Mouse (Mus musculus) neural tube, embryonic 10.5 days (tissue): ENCODE measurements at regions not wholly inside any gene's neighbourhood (a gene's known extent, or its start where the extent isn't known, plus 50 kb on each side); places are given as distances from the start of the nearest gene placed in this dataset.
A peak's percentile ranks its signal among the peaks of the same experiment; 100 is the strongest.

Source experiments
- DNase-seq: peaks from one replicate; pipeline ENCODE4 v3.0.0-alpha.2; 2017; ENCODE audit warnings: low spot score; ENCODE audit errors: extremely low spot score

DNA sequence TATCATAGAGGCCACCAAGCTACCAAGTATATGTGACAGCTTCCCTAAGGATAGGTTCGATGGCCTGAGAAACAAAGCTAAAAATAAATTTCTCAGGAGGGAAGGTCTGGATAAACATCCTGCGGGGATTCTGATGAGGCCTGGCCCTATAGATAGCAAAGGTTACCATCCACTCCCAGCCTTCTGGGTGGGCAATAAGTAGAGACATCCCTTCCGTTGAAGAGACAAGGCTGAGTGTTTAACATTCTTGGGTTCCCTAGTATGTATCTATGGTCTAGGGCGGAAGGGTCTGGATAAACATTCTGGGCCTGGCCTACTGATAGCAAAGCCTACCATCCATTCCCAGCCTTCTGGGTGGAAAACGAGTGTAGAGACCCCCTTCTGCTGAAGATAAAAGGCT, 180.5 kb upstream of the Dlk1 start:
- DNase-seq, result no peak

DNA sequence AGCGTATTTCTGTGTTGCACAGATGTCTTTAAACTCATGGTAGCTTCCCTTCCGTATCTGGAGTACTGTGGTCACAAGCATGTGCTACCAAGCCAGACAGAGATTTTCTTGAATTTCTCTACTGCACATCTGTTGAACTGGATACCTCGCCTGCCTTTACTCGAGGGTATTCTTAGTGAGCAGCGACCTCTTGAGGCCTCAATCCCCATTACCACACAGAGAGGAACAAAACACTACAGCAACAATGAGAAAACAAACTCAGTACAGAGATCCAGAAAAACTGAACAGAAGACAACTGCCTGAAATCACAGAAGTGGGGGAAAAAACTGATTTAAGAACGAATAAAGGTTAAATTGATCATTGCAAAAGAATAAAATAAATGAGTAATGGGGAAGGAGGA, 137.8 kb upstream of the Dlk1 start:
- peak; percentile 33 for DNase-seq

- DNase-seq, result no peak
Measured at GRCm38 (mm10) chr12:109325986-109326385, 126.6 kb upstream of the Dlk1 start.

DNA sequence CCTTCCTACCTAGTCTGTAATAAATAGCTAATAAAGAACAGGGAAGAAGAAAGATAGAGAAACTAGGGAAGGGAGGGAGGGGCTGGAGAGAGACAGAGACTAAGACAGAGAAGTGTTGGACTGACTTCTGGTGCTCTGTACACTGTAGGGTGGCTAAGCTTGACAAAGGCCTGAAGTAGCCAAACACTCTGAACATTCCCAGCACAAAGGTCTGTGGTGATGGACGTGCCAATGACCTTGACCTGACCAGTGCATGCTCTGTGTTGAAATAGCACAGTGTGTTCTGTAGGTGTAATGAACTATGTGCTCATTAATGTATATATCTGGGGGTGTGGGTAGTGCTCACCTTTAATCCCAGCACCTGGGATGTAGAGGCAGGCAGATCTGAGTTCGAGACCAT, 81.3 kb upstream of the Dlk1 start:
- DNase-seq, result no peak

DNA sequence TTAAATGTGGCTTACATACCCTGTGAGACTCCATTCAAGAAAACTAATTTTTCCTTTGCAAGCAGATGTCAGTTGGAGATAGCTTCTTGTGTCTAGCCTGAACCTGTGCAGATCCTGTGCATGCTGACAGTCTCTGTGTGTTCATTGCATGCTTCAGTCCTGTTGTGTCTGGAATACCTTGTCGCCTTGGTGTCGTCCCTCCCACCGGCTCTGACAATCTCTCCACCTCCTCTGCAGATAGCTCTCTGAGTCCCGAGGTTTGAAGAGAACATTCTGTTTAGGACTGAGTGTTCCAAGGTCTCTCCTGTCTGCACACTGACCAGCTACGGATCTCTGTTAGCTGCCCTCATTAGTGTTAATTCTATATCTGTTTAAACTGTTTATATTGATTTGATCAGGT, 66.8 kb upstream of the Dlk1 start:
- no peak for DNase-seq

GRCm38 (mm10) chr12:109388791-109389190, 63.8 kb upstream of the Dlk1 start:
- peak; percentile 25 for DNase-seq

GRCm38 (mm10) chr12:109390388-109390920, 62.2 kb upstream of the Dlk1 start:
- no peak for DNase-seq

DNA sequence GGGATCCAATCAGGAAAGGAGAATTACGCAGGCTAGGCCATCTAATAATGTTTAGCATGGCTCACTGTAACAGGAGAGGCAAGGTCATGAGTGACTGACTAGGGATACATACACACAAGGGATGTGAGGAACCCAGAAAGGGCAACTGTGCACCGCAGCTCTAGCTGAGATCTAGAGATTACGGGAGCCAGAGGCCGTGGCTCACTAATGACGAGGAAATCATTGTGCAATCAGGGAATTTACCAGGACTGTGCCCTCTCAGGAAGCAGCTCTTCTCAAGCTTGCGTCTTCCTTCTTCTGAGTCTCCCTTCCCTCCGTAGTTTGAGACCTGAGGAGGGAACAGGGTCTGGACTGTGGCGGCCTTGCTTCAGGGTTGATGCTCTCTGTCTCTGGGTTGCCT, 61.6 kb upstream of the Dlk1 start:
- DNase-seq, result no peak

- no peak for DNase-seq
Measured at GRCm38 (mm10) chr12:109393326-109393725, 59.3 kb upstream of the Dlk1 start.

- peak; percentile 89 for DNase-seq
Measured at GRCm38 (mm10) chr12:109393795-109394194, 58.8 kb upstream of the Dlk1 start.

- no peak for DNase-seq
Measured at GRCm38 (mm10) chr12:109394396-109394795, 58.2 kb upstream of the Dlk1 start.

DNA sequence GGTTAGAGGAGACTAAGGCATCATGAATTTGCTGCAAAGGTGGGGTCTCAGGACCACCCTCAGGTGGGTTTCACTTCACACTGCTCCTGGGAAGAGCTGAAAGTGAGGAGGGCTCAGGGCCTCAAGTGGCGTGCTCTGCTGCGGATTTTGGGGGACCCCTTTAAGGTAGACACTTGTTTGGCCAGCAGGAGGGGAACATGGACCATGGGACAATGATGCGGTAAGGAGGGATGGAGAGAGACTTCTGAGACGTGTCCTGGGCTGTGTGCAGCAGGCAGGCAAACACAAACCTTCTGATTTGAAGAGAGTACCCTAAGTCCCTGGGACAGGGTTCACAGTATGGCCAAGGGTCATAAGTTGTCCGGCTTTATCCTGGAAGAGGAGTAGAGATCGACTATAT, 56.0 kb upstream of the Dlk1 start:
- no peak for DNase-seq

- DNase-seq, result peak; percentile 46
Measured at GRCm38 (mm10) chr12:109397175-109398058, 55.2 kb upstream of the Dlk1 start.

DNA sequence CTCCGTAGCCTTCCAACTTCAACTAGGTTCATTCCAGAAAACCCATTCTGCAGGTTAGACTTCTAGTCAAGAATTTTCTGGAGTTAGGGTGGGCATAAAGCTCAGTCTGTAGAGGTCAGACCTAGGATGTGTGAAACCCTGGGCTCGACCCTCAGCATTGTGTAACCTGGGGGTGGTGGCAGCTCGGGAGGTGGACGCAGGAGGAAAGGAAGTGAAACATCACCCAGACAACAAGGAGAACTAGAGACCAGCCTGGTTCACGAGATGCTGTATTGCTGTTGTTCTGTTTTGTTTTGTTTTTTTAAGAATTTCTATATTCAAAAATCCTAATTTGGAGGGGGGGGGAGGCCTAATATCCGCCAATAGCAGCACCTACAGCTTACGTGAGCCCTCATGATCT, 54.1 kb upstream of the Dlk1 start:
- no peak for DNase-seq

- peak; percentile 42 for DNase-seq
Measured at GRCm38 (mm10) chr12:109398951-109399350, 53.7 kb upstream of the Dlk1 start.

DNA sequence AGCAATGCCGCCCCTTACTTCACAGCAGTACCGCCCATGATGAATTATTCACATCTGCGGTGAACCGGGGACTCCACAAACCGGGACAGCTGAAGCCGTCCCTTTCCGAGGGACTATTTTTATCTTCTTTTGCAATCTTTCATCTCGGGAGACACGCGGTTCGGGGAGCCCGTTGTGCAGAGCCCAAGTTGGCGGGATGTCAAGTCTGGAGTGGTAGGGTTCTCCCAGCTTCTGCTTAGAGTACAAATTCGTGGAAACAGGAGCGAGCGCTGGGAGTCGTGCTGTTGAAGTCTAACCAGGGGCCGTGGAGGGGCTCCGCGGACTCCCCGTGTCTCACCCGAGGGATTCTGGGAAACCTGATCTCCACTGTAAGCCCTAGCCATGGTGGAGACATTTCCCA, 53.0 kb upstream of the Dlk1 start:
- DNase-seq, result no peak

DNA sequence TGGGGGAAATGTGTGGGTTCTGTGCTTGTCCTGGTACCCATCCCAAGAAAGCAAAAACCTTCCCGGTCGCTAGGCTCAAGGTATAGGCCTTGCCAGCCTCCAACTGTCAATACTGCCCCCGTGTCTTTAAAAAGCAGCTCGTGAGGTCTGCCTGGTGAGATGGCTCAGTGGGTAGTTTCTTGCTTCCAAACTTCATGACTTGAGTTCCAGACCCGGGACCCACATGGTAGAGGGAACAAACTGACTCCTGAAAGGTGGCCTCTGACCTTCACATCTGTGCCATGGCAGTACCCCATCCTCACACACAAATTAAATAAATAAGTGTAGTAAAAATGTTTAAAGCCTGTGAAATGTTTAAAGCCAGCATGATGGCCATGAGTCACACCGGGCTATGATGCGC, 52.6 kb upstream of the Dlk1 start:
- DNase-seq, result no peak

GRCm38 (mm10) chr12:109400936-109401586, 51.6 kb upstream of the Dlk1 start:
- DNase-seq, result no peak

GRCm38 (mm10) chr12:109401696-109402095, 50.9 kb upstream of the Dlk1 start:
- no peak for DNase-seq

- DNase-seq, result no peak
Measured at GRCm38 (mm10) chr12:109402226-109402625, 50.4 kb upstream of the Dlk1 start.
